Mouse (Mus musculus) R1 (cell line): ENCODE data around the gene Cnksr3.

Experiments
- DNase-seq: peaks from one replicate; pipeline ENCODE4 v3.0.0-alpha.2; 2018; ENCODE audit warnings: low read depth, low spot score

The Cnksr3 gene

DNA sequence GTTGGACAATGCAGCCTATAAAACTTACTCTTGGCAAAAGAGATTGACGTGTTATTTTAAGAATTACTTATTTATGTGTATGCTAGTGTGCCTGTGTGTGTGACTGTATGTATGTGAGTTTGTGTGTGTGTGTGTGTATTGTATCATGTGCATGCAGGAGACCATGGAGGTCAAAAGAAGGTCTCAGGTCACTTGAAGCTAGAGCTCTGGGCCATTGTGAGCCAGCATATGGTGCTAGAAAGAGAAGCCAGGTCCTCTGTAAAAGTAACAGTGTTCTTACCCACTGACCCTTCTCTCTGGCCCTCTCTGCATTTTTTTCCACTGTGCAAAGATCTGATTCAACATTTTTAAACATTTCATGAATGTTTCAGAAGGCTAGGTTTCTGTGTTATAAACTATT is 134.1 kb downstream of the Cnksr3 start:
- DNase-seq: no peak

DNA sequence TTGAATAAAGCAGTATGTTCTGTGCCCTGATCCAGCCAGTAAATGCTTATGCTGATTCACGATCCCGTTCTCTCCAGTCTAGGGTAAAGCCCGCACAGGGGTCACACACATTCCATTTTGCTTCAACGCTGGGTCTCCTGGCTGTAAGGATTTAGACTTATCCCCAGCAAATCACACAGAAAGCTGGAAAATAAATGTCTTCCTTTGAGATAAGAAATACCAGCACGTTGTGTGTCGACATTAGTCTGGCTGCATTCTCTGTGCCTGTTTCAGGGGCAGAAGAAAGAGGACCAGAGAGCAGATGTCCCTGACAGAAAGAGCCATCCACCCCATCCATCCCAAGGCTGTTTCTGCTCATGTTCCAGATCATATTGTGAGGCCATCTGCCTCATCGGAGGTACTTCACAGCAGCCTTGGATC is 134.6 kb downstream of the Cnksr3 start:
- no peak for DNase-seq

DNA sequence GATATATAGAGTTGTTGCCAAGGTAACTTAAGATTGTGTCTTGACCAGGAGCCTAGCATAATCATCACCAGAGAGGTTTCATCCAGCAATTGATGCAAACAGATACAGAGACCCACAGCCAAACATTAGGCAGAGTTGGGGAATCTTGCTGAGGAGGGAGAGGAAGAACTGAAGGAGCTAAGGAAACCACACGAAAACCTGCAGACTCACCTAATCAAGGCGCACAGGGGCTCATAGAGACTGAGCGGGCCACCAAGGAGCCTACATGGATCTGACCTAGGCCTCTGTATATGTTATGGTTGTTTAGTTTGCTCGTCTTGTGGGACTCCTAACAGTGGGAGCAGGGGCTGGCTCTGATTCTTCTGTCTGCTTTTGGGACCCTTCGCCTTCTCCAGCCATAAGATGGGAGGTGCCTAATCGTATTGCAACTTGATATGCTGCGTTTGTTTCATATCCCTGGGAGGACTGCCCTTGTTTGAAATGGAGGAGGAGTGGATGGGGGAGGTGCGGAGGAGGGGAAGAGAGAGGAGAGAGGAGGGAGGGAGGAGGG is 135.3 kb downstream of the Cnksr3 start:
- DNase-seq: no peak

DNA sequence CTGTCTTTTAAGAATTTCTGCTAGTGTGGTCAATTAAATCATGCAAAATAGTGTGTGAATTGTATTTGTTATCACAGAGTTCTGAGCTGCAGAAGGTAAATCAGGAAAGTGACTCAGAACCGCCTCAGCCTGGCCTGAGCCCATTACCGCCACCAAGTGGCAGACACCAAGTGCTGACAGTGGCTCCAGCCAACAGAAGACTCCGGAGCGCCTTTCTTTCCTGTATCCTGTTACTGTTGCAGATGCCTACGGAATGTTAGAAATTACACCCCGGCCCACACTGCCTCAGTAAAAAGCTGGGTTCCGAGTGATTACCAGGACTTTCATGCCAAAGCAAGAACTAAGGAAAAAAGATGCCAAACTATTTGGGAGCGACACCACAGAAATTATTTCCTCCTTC is 135.8 kb downstream of the Cnksr3 start:
- peak; percentile 74 for DNase-seq

DNA sequence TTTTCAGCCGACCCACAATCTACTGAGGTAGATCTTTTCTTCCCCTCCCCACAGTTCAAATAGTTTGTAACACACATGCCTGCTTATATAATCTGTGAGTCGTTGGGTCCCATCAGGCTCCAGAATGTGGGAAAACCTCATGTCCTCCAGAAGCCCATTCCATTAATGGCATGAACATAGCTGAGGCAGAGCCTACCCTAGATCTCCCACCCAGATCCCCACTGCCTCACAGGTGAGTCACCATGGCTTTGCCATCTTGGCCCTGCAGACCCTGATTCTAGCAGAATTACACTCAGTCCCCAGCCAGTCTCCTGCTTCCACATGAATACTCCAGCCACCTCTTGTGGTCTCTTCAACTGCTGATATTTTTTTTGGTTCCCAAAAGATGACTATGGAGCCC is 136.4 kb downstream of the Cnksr3 start:
- DNase-seq: no peak

DNA sequence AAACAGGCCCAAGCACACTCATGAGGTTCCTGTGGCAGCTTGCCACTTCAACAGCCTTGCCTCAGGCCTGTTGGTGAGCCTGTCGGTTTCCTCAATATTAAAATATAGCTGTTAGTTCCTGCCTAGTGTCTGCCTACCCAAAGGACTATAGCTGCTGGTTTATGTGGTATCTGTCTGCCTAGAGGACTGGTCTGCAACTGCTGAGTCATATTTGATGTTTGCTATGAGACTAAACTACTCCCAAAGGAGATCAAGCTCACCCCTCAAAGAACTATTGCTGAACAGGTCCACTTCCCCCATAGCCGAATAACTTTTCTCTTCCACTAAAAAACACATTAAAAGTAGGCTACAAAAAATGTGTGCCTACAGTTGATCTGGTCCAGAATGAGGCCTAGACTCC is 137.8 kb downstream of the Cnksr3 start:
- no peak for DNase-seq

DNA sequence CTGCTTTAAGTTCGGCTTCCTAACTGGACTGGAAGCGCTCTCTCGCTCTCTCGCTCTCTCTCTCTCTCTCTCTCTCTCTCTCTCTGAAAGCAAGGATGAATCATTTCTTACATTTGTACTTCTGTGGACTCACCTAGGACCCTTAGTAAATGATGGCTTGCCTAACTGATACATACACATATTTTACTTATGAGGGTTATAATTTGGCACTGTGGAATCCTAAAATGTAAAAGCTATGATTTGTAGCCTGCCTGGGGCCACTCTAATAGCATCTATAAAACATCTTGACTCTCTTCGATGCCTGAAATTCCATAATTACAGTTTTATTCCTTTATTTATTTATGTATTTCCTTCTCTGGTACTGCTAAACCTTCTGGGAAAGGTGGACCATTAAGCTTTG is 141.1 kb downstream of the Cnksr3 start:
- no peak for DNase-seq

DNA sequence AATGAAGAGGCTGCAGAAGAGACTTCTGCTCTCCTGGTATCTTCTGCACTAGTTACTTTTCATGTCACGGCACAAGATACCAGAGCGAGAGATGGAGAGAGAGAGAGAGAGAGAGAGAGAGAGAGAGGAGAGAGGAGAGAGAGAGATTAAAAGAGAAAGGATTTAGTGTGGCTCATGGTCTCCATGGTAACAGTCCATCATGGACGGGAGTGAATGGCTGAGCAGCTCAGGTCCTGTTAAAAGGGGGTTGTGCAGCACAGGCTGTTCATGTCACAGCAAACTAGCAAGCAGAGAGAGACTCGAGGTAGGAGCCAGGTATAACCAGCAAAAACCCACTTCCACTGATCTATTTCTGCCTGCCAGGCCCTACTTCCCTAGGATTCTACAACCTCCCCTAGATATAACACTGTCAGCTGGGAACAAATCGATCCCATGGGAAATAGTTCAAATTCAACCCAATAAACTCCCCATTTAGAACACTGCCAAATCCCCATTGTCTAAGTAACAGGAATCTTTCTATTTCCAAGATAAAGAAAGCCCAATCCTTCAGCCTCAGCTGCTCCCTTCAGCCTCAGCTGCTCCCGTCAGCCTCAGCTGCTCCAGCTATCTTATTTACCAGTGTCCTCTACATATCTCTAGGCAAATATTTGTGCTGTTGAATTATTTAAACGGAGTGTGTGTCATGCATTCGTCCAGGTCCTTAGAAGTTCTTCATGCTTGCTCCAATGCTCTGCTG is 141.8 kb downstream of the Cnksr3 start:
- DNase-seq: peak; percentile 16

DNA sequence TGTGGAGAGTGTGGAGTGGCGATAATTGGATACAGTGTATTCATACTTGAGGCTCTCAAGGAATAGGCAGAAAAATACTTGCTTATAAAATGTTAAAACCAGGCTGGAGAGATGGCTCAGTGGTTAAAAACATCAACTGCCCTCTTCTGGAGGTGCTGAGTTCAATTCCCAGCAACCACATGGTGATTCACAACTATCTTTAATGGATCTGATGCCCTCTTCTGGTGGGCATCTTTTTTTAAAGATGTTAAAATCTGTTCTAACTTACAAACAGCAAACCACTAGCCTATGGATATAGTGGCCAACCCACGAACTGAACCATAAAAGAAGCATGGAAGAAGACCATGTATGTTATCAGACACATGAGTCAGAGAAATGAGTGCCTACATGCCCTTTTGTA is 142.9 kb downstream of the Cnksr3 start:
- DNase-seq: no peak
